Mouse (Mus musculus): ENCODE data around the gene Ubap1. TPM values are rescaled to one million over a fixed set of nuclear protein-coding genes. Genes with fewer than 3 reads are reported as not detected.
A peak's percentile ranks its signal among the peaks of the same experiment; 100 is the strongest.

Gene Ubap1
- polyA plus RNA-seq, 1 experiment = 40.4 TPM

DNA sequence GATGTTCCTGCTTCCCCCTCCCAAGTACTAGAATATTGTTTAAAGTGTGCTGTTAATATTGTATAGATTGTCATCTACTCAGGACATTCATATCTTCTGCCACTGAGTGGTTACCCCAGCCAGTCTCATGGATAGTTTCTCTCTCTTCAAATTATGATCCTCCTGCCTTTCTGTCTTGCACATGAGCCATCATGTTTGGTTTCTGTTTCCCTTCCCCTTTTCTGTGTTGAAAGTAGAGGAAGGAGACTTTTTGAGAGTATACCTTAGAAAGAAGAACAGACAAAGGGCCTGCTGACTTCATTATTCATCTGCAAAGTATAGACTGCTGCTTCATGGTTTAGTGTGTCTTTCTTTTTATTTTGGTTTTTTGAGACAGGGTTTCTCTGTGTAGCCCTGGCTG is 28.8 kb downstream of the Ubap1 start:
- peaks cover 13% of the 10 kb centered on the region for H3K36me3 ChIP-seq (ENCODE audit: control insufficient read depth, insufficient read depth, low read length)
- no peak overlapping the region for H3K27ac ChIP-seq (ENCODE audit: insufficient read depth, low read depth, low read length)
- no peaks in the 10 kb centered on the region for H3K4me1 ChIP-seq (ENCODE audit: control insufficient read depth, insufficient read depth, low read length)
- no peak overlapping the region for H3K4me3 ChIP-seq (ENCODE audit: insufficient read depth, low read depth, low read length)
- H3K27me3 ChIP-seq (replicated peaks; ENCODE audit: control insufficient read depth, insufficient read depth, low read length) = no peaks in the 10 kb centered on the region
- DNase-seq = no peak
- no peak for TF ChIP-seq POLR2A (IDR thresholded peaks at IDR 0.05; ENCODE audit: low read depth, low read length)
- TF ChIP-seq CTCF (conservative IDR thresholded peaks at IDR 0.05; ENCODE audit: insufficient read depth, insufficient read length, low read depth, low read length) = no peak

DNA sequence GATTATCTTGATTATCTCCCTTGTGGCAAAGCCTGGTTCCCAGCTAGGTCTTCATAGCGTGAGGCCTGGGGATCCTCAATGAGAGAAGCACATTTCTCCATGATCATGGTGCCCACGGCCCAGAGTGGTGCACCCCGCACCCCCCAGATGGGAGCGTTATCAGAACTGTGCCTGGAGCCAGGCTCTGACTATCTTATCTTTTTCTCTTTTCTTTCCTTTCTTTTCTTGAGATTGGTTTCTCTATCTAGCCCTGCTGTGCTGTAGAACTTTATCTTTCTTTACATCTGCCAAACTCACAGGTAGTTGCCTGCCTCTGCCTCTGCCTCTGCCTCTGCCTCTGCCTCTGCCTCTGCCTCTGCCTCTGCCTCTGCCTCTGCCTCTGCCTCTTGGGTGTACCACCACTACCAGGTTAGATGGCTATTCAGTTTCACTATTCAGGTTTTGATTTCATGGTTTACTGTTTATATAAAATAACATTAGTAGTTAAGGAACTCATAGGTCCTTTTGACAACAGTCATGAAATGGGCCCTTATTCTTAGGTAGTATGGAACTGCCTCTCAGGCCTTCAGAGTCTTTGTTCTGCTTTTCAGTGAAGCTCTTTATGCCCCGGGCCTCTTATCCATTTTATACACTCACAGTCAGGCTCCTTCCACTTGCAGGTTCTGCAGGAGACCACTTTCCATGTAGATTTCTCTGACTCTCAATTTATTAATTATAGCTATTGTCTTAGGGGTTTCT is 32.6 kb downstream of the Ubap1 start:
- no peaks in the 10 kb centered on the region for H3K27me3 ChIP-seq (replicated peaks; ENCODE audit: control insufficient read depth, insufficient read depth, low read length)

DNA sequence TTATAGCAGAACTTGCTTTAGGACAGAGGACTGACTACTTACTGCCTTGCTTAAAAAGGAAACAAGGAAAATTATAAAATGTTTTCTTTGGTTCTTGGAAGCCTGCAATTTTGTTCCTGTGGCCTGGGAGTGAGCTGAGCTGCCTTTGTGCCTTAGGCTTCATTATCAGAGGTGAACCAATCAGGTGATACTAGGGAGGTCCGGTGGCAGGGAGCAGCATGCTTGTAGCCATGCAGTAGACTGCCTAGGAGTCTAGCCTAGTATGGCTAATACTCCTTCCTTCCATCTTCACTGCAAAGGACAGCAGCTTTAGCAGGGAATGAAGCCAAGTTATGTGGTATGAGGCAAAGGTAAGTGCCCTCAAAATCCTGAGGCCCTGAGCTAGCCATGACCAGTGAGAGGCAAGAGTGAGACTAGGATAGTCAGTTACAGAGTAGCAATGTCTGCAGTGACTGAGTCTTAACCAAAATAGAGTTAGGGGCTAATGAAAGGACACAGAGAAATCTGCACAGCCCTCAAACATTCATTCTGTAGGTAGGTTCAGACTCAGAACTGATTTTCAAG is 37.7 kb downstream of the Ubap1 start:
- Histone ChIP-seq H3K27ac (ENCODE audit: insufficient read depth, low read depth, low read length) (no peak overlapping the region), H3K4me3 (ENCODE audit: insufficient read depth, low read depth, low read length) (no peak overlapping the region), H3K27me3 (replicated peaks; ENCODE audit: control insufficient read depth, insufficient read depth, low read length) (no peaks in the 10 kb centered on the region), H3K4me1 (ENCODE audit: control insufficient read depth, insufficient read depth, low read length) (no peaks in the 10 kb centered on the region; the same call in 1 of the 2 replicates), H3K36me3 (ENCODE audit: control insufficient read depth, insufficient read depth, low read length) (peaks cover 3% of the 10 kb centered on the region; the same call in 1 of the 2 replicates)
- DNase-seq = peak; percentile 52
- WGBS = 47% methylated on average over 1 of the region's 1 CpGs
- TF ChIP-seq POLR2A (IDR thresholded peaks at IDR 0.05; ENCODE audit: low read depth, low read length) = no peak
- no peak for TF ChIP-seq CTCF (conservative IDR thresholded peaks at IDR 0.05; ENCODE audit: insufficient read depth, insufficient read length, low read depth, low read length)

More for the DNA sequence above, 32.6 kb downstream of the Ubap1 start:
- no peak for DNase-seq
- Histone ChIP-seq H3K36me3 (ENCODE audit: control insufficient read depth, insufficient read depth, low read length) (peaks cover 11% of the 10 kb centered on the region), H3K4me1 (ENCODE audit: control insufficient read depth, insufficient read depth, low read length) (no peaks in the 10 kb centered on the region), H3K27ac (ENCODE audit: insufficient read depth, low read depth, low read length) (no peak overlapping the region), H3K4me3 (ENCODE audit: insufficient read depth, low read depth, low read length) (no peak overlapping the region)
- no peak for TF ChIP-seq CTCF (conservative IDR thresholded peaks at IDR 0.05; ENCODE audit: insufficient read depth, insufficient read length, low read depth, low read length)
- no peak for TF ChIP-seq POLR2A (IDR thresholded peaks at IDR 0.05; ENCODE audit: low read depth, low read length)
- WGBS = 96% methylated on average over 5 of the region's 5 CpGs

DNA sequence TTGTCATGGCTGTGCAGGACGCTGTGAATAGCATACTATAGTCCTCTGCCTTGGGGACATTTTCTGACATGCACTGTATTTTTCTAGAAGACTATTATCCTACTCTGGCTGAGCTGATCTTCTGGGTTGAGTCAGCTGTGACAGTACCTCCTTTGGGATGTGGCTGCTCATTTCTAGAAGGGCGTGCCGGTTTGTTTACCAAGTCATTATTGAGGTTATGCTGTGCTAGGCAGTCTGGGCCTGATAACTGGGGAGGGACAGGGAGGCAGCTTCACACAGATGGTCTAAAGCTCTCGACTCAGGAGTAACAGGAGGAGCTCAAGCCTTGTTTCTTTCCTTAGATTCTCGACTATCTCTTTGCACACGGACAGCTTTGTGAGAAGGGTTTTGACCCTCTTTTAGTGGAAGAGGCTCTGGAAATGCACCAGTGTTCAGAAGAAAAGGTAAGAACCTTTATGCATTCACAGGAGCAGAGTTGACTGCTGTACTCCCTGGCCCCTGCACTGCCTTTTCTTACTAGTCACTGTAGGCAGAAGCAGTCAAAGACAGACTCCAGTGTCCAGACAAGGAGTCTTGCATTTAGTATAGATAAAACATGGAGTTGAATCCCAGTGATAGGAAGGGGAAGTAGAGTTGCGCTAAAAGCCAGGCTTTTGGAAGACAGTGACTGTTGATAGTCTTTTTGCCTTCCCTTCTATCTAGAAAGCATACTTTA is 39.1 kb downstream of the Ubap1 start:
- DNase-seq = no peak
- 61% methylated on average over 7 of the region's 7 CpGs for WGBS
- Histone ChIP-seq H3K36me3 (ENCODE audit: control insufficient read depth, insufficient read depth, low read length) (peaks cover 1% of the 10 kb centered on the region; the same call in 1 of the 2 replicates), H3K4me1 (ENCODE audit: control insufficient read depth, insufficient read depth, low read length) (peaks cover 2% of the 10 kb centered on the region; the same call in 1 of the 2 replicates), H3K27ac (ENCODE audit: insufficient read depth, low read depth, low read length) (no peak overlapping the region), H3K4me3 (ENCODE audit: insufficient read depth, low read depth, low read length) (no peak overlapping the region), H3K27me3 (replicated peaks; ENCODE audit: control insufficient read depth, insufficient read depth, low read length) (no peaks in the 10 kb centered on the region)
- TF ChIP-seq POLR2A (IDR thresholded peaks at IDR 0.05; ENCODE audit: low read depth, low read length) = no peak

DNA sequence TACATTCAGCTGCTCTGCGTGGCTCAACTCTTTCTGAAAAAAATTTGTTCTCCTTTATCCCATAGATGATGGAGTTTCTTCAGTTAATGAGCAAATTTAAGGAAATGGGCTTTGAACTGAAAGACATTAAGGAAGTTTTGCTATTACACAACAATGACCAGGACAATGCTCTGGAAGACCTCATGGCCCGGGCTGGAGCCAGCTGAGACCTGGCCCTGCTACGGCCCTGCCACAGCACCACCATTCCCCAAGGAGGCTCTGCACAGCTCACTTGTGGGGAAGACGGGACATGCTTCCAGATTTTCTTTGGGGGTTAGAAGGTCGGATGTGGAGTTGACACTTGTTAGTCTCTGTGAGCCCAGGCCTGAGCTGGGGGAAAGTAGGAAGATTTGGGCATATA is 39.8 kb downstream of the Ubap1 start:
- DNase-seq = peak; percentile 21
- TF ChIP-seq POLR2A (IDR thresholded peaks at IDR 0.05; ENCODE audit: low read depth, low read length) (no peak), CTCF (conservative IDR thresholded peaks at IDR 0.05; ENCODE audit: insufficient read depth, insufficient read length, low read depth, low read length) (no peak)

DNA sequence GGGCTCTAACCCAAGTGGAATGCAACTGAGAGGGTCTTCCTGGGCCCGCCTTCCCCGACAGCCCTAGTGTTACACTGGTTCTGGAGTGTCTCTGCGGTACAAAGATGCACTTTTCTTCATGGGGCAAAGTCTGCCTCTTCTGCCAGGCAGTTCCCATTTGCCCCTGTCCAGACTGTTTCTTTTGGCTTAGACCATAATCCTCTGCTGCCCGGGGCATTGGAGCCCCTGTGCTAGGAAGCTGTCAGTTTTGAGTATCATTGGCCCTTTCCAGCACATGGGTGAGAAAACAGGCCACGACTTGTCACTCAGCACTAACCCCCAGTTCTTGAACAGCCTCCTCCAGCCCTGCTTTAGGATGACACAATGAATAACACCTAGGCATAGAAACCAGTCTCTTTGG is 40.4 kb downstream of the Ubap1 start:
- Histone ChIP-seq H3K36me3 (ENCODE audit: control insufficient read depth, insufficient read depth, low read length) (peaks cover 1% of the 10 kb centered on the region; the same call in 1 of the 2 replicates), H3K27me3 (replicated peaks; ENCODE audit: control insufficient read depth, insufficient read depth, low read length) (no peaks in the 10 kb centered on the region), H3K4me3 (ENCODE audit: insufficient read depth, low read depth, low read length) (no peak overlapping the region), H3K27ac (ENCODE audit: insufficient read depth, low read depth, low read length) (no peak overlapping the region; the same call in 1 of the 2 replicates), H3K4me1 (ENCODE audit: control insufficient read depth, insufficient read depth, low read length) (peaks cover 2% of the 10 kb centered on the region; the same call in 1 of the 2 replicates)
- DNase-seq = peak; percentile 64
- 61% methylated on average over 5 of the region's 5 CpGs for WGBS
- no peak for TF ChIP-seq CTCF (conservative IDR thresholded peaks at IDR 0.05; ENCODE audit: insufficient read depth, insufficient read length, low read depth, low read length)
- no peak for TF ChIP-seq POLR2A (IDR thresholded peaks at IDR 0.05; ENCODE audit: low read depth, low read length)

More for the DNA sequence above, 39.8 kb downstream of the Ubap1 start:
- Histone ChIP-seq H3K27ac (ENCODE audit: insufficient read depth, low read depth, low read length) (no peak overlapping the region), H3K4me1 (ENCODE audit: control insufficient read depth, insufficient read depth, low read length) (peaks cover 2% of the 10 kb centered on the region; the same call in 1 of the 2 replicates), H3K4me3 (ENCODE audit: insufficient read depth, low read depth, low read length) (no peak overlapping the region), H3K27me3 (replicated peaks; ENCODE audit: control insufficient read depth, insufficient read depth, low read length) (no peaks in the 10 kb centered on the region), H3K36me3 (ENCODE audit: control insufficient read depth, insufficient read depth, low read length) (peaks cover 1% of the 10 kb centered on the region; the same call in 1 of the 2 replicates)
- WGBS = 50% methylated on average over 5 of the region's 5 CpGs

DNA sequence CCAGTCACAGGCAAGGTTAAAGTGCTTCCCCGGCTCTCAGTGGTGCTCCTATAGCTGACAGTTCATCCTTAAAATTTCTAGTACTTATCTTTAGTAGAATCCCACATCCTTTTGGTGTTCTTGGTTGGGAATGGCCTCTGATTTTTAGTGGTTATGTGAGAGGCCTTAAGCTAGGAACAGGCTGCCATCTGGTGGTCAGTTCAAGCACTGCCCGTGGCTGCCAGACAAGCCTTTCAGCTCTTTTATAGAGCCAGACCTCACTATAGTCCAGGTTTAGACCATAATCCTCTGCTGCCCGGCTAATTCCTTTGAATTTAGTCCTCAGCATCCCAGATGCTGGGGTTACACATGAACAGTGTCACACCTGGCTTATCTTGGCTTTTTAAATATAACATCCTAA is 41.3 kb downstream of the Ubap1 start:
- peak; percentile 83 for DNase-seq
- Histone ChIP-seq H3K4me3 (ENCODE audit: insufficient read depth, low read depth, low read length) (no peak overlapping the region), H3K36me3 (ENCODE audit: control insufficient read depth, insufficient read depth, low read length) (peaks cover 1% of the 10 kb centered on the region; the same call in 1 of the 2 replicates), H3K27ac (ENCODE audit: insufficient read depth, low read depth, low read length) (no peak overlapping the region), H3K4me1 (ENCODE audit: control insufficient read depth, insufficient read depth, low read length) (peaks cover 2% of the 10 kb centered on the region; the same call in 1 of the 2 replicates), H3K27me3 (replicated peaks; ENCODE audit: control insufficient read depth, insufficient read depth, low read length) (no peaks in the 10 kb centered on the region)
- TF ChIP-seq POLR2A (IDR thresholded peaks at IDR 0.05; ENCODE audit: low read depth, low read length) (no peak), CTCF (conservative IDR thresholded peaks at IDR 0.05; ENCODE audit: insufficient read depth, insufficient read length, low read depth, low read length) (peak; percentile 90)
- WGBS = 22% methylated on average over 3 of the region's 3 CpGs
